28 mouse cellular contexts compared by ENCODE assay signal in the genomic region with DNA sequence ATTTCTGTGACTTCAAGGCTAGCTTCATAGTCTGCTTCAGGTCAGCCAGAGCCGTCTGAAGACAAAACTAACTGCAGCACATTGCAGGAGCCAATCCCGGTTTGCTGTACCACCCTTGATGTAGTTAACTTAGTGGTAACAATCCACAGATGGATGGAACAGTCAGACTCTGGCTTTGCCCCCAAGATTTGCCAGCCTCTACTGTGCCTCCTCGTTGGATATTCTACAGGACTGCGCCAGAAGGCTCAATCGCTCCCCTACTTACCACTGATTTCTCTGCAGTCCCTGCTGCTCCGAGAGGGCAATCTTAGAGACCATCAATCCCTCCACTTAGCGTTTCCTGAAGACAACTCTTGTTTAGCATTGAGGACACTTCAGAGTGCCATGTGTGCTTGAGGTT.
"Had no signal": no experiment of that assay in that cellular context is flagged by ENCODE, and none has a peak within 500 bp of the region (broad histone marks: within the 10 kb centered on the region; RNA-seq: fewer than 3 reads in every experiment).

No protein-coding gene starts in this region.

- H3K4me2 ChIP-seq: heart, embryonic 11.5 days; heart, embryonic 13.5 days; heart, embryonic 15.5 days; hindbrain, embryonic 12.5 days; hindbrain, embryonic 14.5 days; intestine, embryonic 15.5 days; limb, embryonic 12.5 days; liver, embryonic 11.5 days; liver, embryonic 13.5 days; liver, embryonic 15.5 days had no signal

- ATAC-seq: hindbrain, embryonic 16.5 days; inflammation-experienced regulatory T-cells, adult 6 months; intestine, embryonic 15.5 days; intestine, postnatal 0 days; liver, postnatal 0 days had no signal

- H3K4me1 ChIP-seq: intestine, embryonic 15.5 days had no signal

- DNase-seq: gastrocnemius, postnatal 25 days; heart, adult 2 months; heart, postnatal 14 days; heart, postnatal 4 days; kidney, adult 18-20 months; kidney, adult 8-10 months; kidney, postnatal 10 days; kidney, postnatal 25 days; kidney, postnatal 4 days; liver; liver, embryonic 13.5 days; liver, postnatal 0 days had no signal

- H3K4me3 ChIP-seq: heart, adult 2 months; heart, embryonic 13.5 days; heart, embryonic 15.5 days; hindbrain, embryonic 10.5 days; hindbrain, embryonic 12.5 days; intestine, embryonic 15.5 days; layer of hippocampus, adult 2 months; left cerebral cortex, adult 2 months; limb, embryonic 10.5 days; limb, embryonic 12.5 days; liver, embryonic 13.5 days; liver, embryonic 15.5 days had no signal

- H3K9me3 ChIP-seq: heart, embryonic 13.5 days; heart, embryonic 15.5 days; hindbrain, embryonic 10.5 days; hindbrain, embryonic 12.5 days; intestine, embryonic 15.5 days; limb, embryonic 10.5 days; limb, embryonic 12.5 days; liver, embryonic 13.5 days; liver, embryonic 15.5 days had no signal

- H3K9ac ChIP-seq: heart, embryonic 13.5 days; heart, embryonic 15.5 days; hindbrain, embryonic 12.5 days; hindbrain, embryonic 14.5 days; intestine, embryonic 15.5 days; limb, embryonic 12.5 days; liver, embryonic 13.5 days; liver, embryonic 15.5 days; liver, postnatal 0 days had no signal

- H3K27me3 ChIP-seq: heart, embryonic 13.5 days; heart, embryonic 15.5 days; hindbrain, embryonic 12.5 days; intestine, embryonic 15.5 days; limb, embryonic 12.5 days; liver, embryonic 13.5 days; liver, embryonic 15.5 days had no signal

- H3K36me3 ChIP-seq: heart, embryonic 13.5 days; heart, embryonic 15.5 days; hindbrain, embryonic 10.5 days; intestine, embryonic 15.5 days; limb, embryonic 10.5 days; limb, embryonic 12.5 days; liver, embryonic 13.5 days; liver, embryonic 15.5 days had no signal

- H3K27ac ChIP-seq: heart, adult 2 months; hindbrain, embryonic 10.5 days; hindbrain, embryonic 12.5 days; hindbrain, embryonic 14.5 days; intestine, embryonic 15.5 days; layer of hippocampus, adult 2 months; left cerebral cortex, adult 2 months; limb, embryonic 10.5 days; limb, embryonic 12.5 days; liver, embryonic 13.5 days; liver, embryonic 15.5 days had no signal
